Mouse (Mus musculus): ENCODE results near the gene Tldc1. TPM values are rescaled to one million over a fixed set of nuclear protein-coding genes. Genes with fewer than 3 reads are reported as not detected.

The Tldc1 gene
- polyA plus RNA-seq, 1 experiment from 2014 or later: 9.1 TPM

DNA sequence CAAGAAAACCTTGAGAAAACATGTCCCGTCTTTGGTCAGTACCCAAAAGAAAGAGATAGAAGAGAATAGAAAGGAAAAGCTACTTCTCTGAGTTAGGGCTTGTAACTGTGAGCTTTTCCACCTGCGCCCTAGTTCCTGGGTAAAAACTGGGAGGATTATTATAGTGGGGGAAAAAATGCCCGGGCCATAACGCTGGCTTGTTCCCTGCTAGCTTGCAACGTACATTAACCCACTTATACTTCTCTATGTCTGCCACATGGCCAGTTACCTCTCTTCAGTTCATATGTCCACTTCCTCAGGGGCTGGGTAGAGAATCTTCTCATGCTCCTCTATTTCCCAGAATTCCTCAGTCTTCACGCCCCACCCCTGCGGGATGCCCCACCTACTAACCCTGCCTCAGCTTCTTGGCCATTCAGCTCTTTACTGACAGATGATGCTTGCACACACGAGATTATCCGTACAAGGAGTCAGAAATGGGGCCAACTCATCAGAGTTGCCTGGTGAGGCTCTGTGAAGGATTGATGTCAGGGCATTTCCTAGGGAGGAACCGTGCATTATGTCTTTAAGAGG, 41.8 kb downstream of the Tldc1 start:
- no peaks in the 10 kb centered on the region for H3K27me3 ChIP-seq (ENCODE audit: control insufficient read depth, insufficient read depth, low read length)
- 81% methylated on average over 10 of the region's 10 CpGs for WGBS

DNA sequence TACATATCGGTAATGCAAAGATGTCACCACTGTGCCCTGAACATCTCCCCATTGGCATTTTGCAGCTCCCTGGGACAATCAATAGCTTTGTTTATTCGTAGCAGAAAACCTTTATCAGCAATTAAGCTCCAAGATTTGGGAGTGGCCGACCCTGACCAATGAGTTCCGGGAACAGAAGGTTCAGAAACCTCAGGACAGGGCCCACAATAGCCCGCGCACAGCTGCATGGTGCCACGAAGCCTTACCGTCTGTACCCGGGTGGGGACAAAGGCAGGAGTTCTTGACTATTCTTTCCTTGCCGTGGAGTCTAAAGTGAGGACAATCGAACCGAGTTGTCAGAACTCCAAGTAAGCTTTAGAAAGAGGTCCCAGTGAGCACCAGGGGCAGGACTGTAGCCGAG, 46.1 kb downstream of the Tldc1 start:
- H3K4me1 ChIP-seq (replicated peaks; ENCODE audit: control insufficient read depth, insufficient read depth): no peaks in the 10 kb centered on the region
- TF ChIP-seq EP300 (optimal IDR thresholded peaks at IDR 0.05) (no peak), CTCF (IDR thresholded peaks at IDR 0.05; ENCODE audit: low read depth) (no peak)
- H3K4me2 ChIP-seq (replicated peaks; ENCODE audit: low read depth): no peak overlapping the region
- H3K27me3 ChIP-seq (ENCODE audit: control insufficient read depth, insufficient read depth, low read length): no peaks in the 10 kb centered on the region
- peak; percentile 38; the same call in 1 of the 2 replicates for ATAC-seq (ENCODE audit: low FRiP score, low TSS enrichment)
- H3K9ac ChIP-seq (ENCODE audit: low read length): no peak overlapping the region
- H3K27ac ChIP-seq (replicated peaks): no peak overlapping the region
- no peaks in the 10 kb centered on the region for H3K36me3 ChIP-seq (ENCODE audit: control insufficient read depth, insufficient read depth, low read length)
- H3K9me3 ChIP-seq (ENCODE audit: control insufficient read depth, low read length): no peaks in the 10 kb centered on the region
- DNase-seq (ENCODE audit: low spot score): peak; percentile 32
- H3K4me3 ChIP-seq (ENCODE audit: low read depth, low read length): no peak overlapping the region
- 63% methylated on average over 13 of the region's 13 CpGs for WGBS

More for the DNA sequence above, 41.8 kb downstream of the Tldc1 start:
- Histone ChIP-seq H3K4me1 (replicated peaks; ENCODE audit: control insufficient read depth, insufficient read depth) (no peaks in the 10 kb centered on the region), H3K36me3 (ENCODE audit: control insufficient read depth, insufficient read depth, low read length) (no peaks in the 10 kb centered on the region), H3K9me3 (ENCODE audit: control insufficient read depth, low read length) (no peaks in the 10 kb centered on the region), H3K27ac (replicated peaks) (no peak overlapping the region), H3K4me3 (ENCODE audit: low read depth, low read length) (no peak overlapping the region), H3K9ac (ENCODE audit: low read length) (no peak overlapping the region), H3K4me2 (replicated peaks; ENCODE audit: low read depth) (no peak overlapping the region)
- no peak for ATAC-seq (ENCODE audit: low FRiP score, low TSS enrichment)
- DNase-seq (ENCODE audit: low spot score): no peak
- no peak for TF ChIP-seq EP300 (optimal IDR thresholded peaks at IDR 0.05)

DNA sequence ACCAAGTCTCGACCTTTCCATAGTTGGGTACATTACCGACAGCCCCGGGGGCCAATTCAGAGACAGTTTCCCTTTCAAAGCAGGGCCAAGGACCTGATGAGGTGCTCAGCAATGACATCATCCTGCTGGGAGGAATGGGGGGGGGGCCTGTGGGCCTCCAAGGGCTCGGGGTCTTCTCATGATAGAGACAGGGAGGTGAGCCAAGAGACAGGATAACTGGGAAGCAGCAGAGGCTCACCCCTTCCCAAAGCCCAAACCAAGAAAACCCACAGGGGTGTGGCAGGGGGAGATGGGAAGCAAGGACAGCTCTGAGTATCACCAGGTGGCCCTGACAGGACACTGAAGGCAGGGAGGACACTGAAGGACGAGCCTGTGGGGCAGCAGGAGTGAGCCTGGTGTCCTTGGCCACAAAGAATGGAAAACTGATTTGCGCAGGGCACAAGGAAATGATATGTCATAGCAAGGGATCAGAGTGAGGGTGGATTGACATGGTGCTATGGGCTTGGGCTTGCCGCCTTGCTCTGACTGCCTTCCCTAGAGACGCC, 49.8 kb downstream of the Tldc1 start:
- WGBS: 85% methylated on average over 8 of the region's 8 CpGs
- no peak for ATAC-seq (ENCODE audit: low FRiP score, low TSS enrichment)

DNA sequence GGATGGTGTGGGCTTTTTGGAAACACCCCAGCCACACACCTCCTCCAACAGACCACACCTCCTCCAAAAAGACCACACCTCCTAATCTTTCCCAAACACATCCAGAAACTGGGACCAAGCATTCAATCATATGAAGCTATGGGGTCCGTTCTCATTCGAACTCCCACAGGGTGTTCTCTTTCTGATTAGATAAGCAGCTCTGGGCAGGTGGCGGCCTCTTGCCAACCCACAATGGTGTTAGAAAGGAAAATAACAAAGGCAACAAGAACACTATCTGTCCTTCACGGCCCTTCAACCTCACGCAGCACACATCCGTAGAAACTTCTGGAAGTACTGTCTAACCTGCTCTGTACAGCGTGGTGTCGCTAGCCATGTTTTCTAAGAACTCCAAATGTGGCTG, 51.1 kb downstream of the Tldc1 start:
- H3K36me3 ChIP-seq (ENCODE audit: control insufficient read depth, insufficient read depth, low read length): no peaks in the 10 kb centered on the region
- ATAC-seq (ENCODE audit: low FRiP score, low TSS enrichment) (no peak), DNase-seq (ENCODE audit: low spot score) (no peak)
- H3K4me2 ChIP-seq (replicated peaks; ENCODE audit: low read depth): no peak overlapping the region
- H3K4me1 ChIP-seq (replicated peaks; ENCODE audit: control insufficient read depth, insufficient read depth): no peaks in the 10 kb centered on the region
- no peak for TF ChIP-seq CTCF (IDR thresholded peaks at IDR 0.05; ENCODE audit: low read depth)
- TF ChIP-seq EP300 (optimal IDR thresholded peaks at IDR 0.05): no peak
- no peaks in the 10 kb centered on the region for H3K27me3 ChIP-seq (ENCODE audit: control insufficient read depth, insufficient read depth, low read length)
- H3K27ac ChIP-seq (replicated peaks): no peak overlapping the region
- H3K9ac ChIP-seq (ENCODE audit: low read length): no peak overlapping the region
- no peaks in the 10 kb centered on the region for H3K9me3 ChIP-seq (ENCODE audit: control insufficient read depth, low read length)
- H3K4me3 ChIP-seq (ENCODE audit: low read depth, low read length): no peak overlapping the region
- 70% methylated on average over 8 of the region's 8 CpGs for WGBS

More for the DNA sequence above, 49.8 kb downstream of the Tldc1 start:
- Histone ChIP-seq H3K27ac (replicated peaks) (no peak overlapping the region), H3K9ac (ENCODE audit: low read length) (no peak overlapping the region), H3K4me2 (replicated peaks; ENCODE audit: low read depth) (no peak overlapping the region), H3K36me3 (ENCODE audit: control insufficient read depth, insufficient read depth, low read length) (no peaks in the 10 kb centered on the region), H3K27me3 (ENCODE audit: control insufficient read depth, insufficient read depth, low read length) (no peaks in the 10 kb centered on the region), H3K4me1 (replicated peaks; ENCODE audit: control insufficient read depth, insufficient read depth) (no peaks in the 10 kb centered on the region), H3K9me3 (ENCODE audit: control insufficient read depth, low read length) (no peaks in the 10 kb centered on the region), H3K4me3 (ENCODE audit: low read depth, low read length) (no peak overlapping the region)
- TF ChIP-seq CTCF (IDR thresholded peaks at IDR 0.05; ENCODE audit: low read depth) (no peak), EP300 (optimal IDR thresholded peaks at IDR 0.05) (no peak)
- no peak for DNase-seq (ENCODE audit: low spot score)

DNA sequence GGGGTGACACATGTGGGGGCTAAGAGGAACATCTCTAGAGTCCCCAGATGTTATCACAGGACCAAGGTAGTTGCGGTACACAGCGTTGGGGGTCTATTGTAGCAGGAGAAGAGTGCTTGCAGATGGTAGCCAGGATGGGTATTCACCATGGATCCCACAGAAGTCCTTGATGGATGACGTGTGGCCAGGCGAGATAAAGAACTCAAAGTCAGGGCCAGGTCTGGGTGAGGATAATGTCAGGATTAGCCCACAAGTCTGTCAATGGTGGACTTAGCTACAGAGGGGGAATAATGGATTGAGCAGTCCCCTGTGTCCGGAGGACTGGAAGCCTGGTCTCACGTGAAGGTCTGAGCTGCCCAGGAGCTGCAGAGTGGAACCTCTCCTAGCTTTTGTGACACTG, 53.6 kb downstream of the Tldc1 start:
- Histone ChIP-seq H3K9me3 (ENCODE audit: control insufficient read depth, low read length) (no peaks in the 10 kb centered on the region), H3K36me3 (ENCODE audit: control insufficient read depth, insufficient read depth, low read length) (no peaks in the 10 kb centered on the region), H3K27ac (replicated peaks) (no peak overlapping the region), H3K4me3 (ENCODE audit: low read depth, low read length) (no peak overlapping the region), H3K9ac (ENCODE audit: low read length) (no peak overlapping the region), H3K4me1 (replicated peaks; ENCODE audit: control insufficient read depth, insufficient read depth) (no peaks in the 10 kb centered on the region), H3K4me2 (replicated peaks; ENCODE audit: low read depth) (no peak overlapping the region), H3K27me3 (ENCODE audit: control insufficient read depth, insufficient read depth, low read length) (no peaks in the 10 kb centered on the region)
- no peak for TF ChIP-seq CTCF (IDR thresholded peaks at IDR 0.05; ENCODE audit: low read depth)
- TF ChIP-seq EP300 (optimal IDR thresholded peaks at IDR 0.05): no peak
- WGBS: 78% methylated on average over 6 of the region's 6 CpGs
- no peak for ATAC-seq (ENCODE audit: low FRiP score, low TSS enrichment)
- DNase-seq (ENCODE audit: low spot score): no peak

DNA sequence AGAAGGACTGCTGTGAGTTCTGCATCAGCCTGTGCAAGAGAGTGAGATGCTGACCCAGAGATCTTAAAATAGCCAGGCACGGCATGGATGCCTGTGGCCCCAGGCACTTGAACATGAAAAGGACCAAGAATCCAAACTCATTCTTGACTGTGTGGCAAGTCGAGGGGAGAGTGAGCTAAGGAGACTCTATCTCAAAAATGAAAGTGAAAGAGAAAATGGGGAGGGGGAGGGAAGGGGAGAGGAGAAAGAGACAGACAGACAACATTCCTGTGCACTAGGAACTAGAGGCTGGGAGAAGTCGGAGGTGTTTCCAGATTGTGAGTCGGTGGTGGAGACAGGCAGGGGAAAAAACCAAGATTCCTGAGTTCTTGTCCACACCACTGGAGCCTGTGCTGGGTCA, 54.5 kb downstream of the Tldc1 start:
- Histone ChIP-seq H3K4me2 (replicated peaks; ENCODE audit: low read depth) (no peak overlapping the region), H3K4me3 (ENCODE audit: low read depth, low read length) (no peak overlapping the region), H3K27ac (replicated peaks) (no peak overlapping the region), H3K27me3 (ENCODE audit: control insufficient read depth, insufficient read depth, low read length) (no peaks in the 10 kb centered on the region), H3K4me1 (replicated peaks; ENCODE audit: control insufficient read depth, insufficient read depth) (no peaks in the 10 kb centered on the region), H3K36me3 (ENCODE audit: control insufficient read depth, insufficient read depth, low read length) (no peaks in the 10 kb centered on the region), H3K9me3 (ENCODE audit: control insufficient read depth, low read length) (no peaks in the 10 kb centered on the region), H3K9ac (ENCODE audit: low read length) (no peak overlapping the region)
- no peak for DNase-seq (ENCODE audit: low spot score)
- TF ChIP-seq EP300 (optimal IDR thresholded peaks at IDR 0.05): no peak
- no peak for TF ChIP-seq CTCF (IDR thresholded peaks at IDR 0.05; ENCODE audit: low read depth)
- no peak for ATAC-seq (ENCODE audit: low FRiP score, low TSS enrichment)
- WGBS: 48% methylated on average over 4 of the region's 4 CpGs
